Mouse (Mus musculus) forebrain, embryonic 11.5 days (tissue): ENCODE measurements around the gene Hspa4. TPM values are rescaled to one million over a fixed set of nuclear protein-coding genes. Genes with fewer than 3 reads are reported as not detected.
"Not testable (repeated sequence)": the region's sequence is repeated elsewhere in the genome, so short reads cannot be mapped to it uniquely, and the experiment has no call there.

ENCODE experiments used
- ATAC-seq: fragments of 200-750 bp; cut with Nextera tagmentation; replicated peaks from 2 replicates; pipeline ENCODE4 v1.8.0; 2017; ENCODE audit warnings: moderate TSS enrichment; ENCODE audit not compliant: low FRiP score
- DNase-seq: peaks from one replicate; pipeline ENCODE4 v3.0.0-alpha.2; 2017; ENCODE audit warnings: low spot score
- H3K27ac ChIP-seq: fragments of 300-500 bp; sonication (generic); 2 replicates; pipeline ENCODE4 v1.5.1; 2014; ENCODE audit warnings: low read depth, low read length
- H3K27me3 ChIP-seq: fragments of 300-500 bp; sonication (generic); 2 replicates; pipeline ENCODE4 v1.6.1; 2014; ENCODE audit warnings: mild to moderate bottlenecking, low read length, mixed read lengths; ENCODE audit not compliant: control insufficient read depth, insufficient read depth
- H3K36me3 ChIP-seq: fragments of 300-500 bp; sonication (generic); 2 replicates; pipeline ENCODE4 v1.6.1; 2014; ENCODE audit warnings: mild to moderate bottlenecking, low read length, moderate library complexity, mixed read lengths; ENCODE audit not compliant: control insufficient read depth, insufficient read depth
- H3K4me1 ChIP-seq: fragments of 300-500 bp; sonication (generic); replicated peaks from 2 replicates; pipeline ENCODE4 v1.6.1; 2014; ENCODE audit warnings: low read length, mixed read lengths; ENCODE audit not compliant: control insufficient read depth, insufficient read depth
- H3K4me2 ChIP-seq: fragments of 300-500 bp; sonication (generic); 2 replicates; pipeline ENCODE4 v1.6.1; 2014; ENCODE audit warnings: low read depth, mild to moderate bottlenecking, low read length, moderate library complexity, mixed read lengths; ENCODE audit not compliant: severe bottlenecking
- H3K4me3 ChIP-seq: fragments of 300-500 bp; sonication (generic); 2 replicates; pipeline ENCODE4 v1.5.1; 2014; ENCODE audit warnings: low read depth, low read length
- H3K9ac ChIP-seq: fragments of 300-500 bp; sonication (generic); 2 replicates; pipeline ENCODE4 v1.6.1; 2014; ENCODE audit warnings: low read length
- H3K9me3 ChIP-seq: fragments of 300-500 bp; sonication (generic); 2 replicates; pipeline ENCODE4 v1.6.1; 2016; ENCODE audit warnings: low read length, mixed read lengths; ENCODE audit not compliant: control insufficient read depth
- WGBS: fragments of 180-500 bp; shearing (Covaris S2); extraction: QIAGEN DNeasy Blood & Tissue Kit; methylation state at CpG from one replicate; pipeline ENCODE4 v1.1.7; 2014; 5-methylcytosine and 5-hydroxymethylcytosine counted together
- polyA plus RNA-seq: library from polyadenylated mRNA; unstranded; fragments of >200 nt; fragmentation: Nextera tagmentation; extraction: Ambion mirVana; gene quantifications from 2 replicates; pipeline ENCODE4 v1.2.1, GENCODE M21; 2014

The Hspa4 gene
- polyA plus RNA-seq, result 111 and 129 TPM in 2 replicates

DNA sequence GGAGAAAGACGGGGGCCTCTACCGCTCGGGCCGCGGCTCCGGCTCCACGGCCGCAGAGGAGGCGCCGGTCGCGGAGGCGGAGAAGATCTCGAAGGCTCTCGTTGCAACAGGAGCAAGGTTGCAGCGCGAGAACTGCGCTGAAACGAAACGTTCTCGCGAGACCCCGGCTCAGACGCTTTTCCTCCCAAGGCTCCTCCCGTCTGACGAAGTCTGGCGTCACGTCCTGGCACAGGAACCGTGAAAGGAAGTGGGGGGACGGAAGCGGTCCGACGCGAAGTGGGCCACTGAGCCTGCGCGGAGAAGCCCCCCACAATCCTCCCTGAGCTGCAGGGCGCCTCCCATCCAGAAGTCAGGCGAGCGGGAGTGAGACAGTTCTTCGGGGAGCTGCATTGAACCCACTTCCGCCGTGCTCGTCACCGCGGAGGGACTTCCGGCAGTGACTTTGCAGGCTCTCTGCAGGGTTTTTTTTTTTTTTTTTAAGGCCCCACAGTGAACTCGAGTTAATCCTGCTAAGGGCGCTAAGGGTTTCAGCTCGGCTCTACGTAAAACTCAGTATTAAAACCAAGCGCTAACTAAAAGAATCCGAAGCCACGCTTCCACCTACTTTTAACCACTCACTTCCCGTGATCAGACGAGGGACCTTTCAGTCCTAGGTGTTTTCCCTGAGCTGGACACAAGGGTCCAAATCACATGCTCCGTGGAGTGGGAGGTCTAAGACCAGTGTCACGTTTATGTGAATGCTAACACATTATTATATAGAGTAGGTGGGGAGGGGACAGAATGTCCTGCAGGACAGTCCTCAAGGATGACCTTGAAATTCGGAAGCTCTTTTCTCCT is at the start of gene Hspa4:
Gene Hspa4, minus strand, starts transcription at position 128 of the 837 bp plus-strand sequence.
- peak within 1 kb of the TSS; percentile 100 for H3K4me3 ChIP-seq
- peak within 1 kb of the TSS; percentile 96 for H3K9ac ChIP-seq
- peak; percentile 99 for DNase-seq
- H3K4me1 ChIP-seq, result peaks cover 8% of the 10 kb centered on the region
- H3K27ac ChIP-seq, result peak within 1 kb of the TSS; percentile 97
- WGBS, result under 1% methylated on average over 58 of the region's 58 CpGs
- H3K9me3 ChIP-seq, result no peaks in the 10 kb centered on the region
- no peaks in the 10 kb centered on the region for H3K27me3 ChIP-seq
- H3K4me2 ChIP-seq, result peak within 1 kb of the TSS; percentile 76
- ATAC-seq, result peak; percentile 97
- H3K36me3 ChIP-seq, result no peaks in the 10 kb centered on the region

DNA sequence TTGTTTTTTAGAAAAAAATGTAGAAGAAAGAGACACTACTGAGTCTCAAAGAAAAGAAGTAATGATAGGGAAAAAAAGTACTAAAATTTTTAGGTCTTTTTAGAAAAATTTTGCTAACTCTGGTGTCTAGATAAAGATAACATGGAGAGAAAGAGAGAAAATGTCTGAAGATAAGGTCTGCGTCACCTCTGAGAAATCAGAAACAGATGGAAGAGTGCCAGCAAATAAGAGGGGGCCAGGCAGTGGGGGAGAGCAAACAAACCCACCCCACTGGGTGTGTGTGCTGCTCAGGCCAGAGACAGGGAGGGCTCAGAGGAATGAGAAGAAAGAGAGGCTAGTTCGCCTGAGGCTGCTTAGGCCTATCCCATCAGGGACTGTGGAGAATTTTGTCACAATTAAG is 45.5 kb upstream of the Hspa4 start:
- H3K4me3 ChIP-seq, result no peak overlapping the region
- H3K4me1 ChIP-seq, result no peaks in the 10 kb centered on the region
- WGBS, result 43% methylated on average over 2 of the region's 2 CpGs
- no peaks in the 10 kb centered on the region for H3K27me3 ChIP-seq
- H3K36me3 ChIP-seq, result no peaks in the 10 kb centered on the region
- no peak overlapping the region for H3K9ac ChIP-seq
- no peak for DNase-seq
- ATAC-seq, result no peak
- H3K4me2 ChIP-seq, result no peak overlapping the region
- H3K27ac ChIP-seq, result no peak overlapping the region
- H3K9me3 ChIP-seq, result no peaks in the 10 kb centered on the region

DNA sequence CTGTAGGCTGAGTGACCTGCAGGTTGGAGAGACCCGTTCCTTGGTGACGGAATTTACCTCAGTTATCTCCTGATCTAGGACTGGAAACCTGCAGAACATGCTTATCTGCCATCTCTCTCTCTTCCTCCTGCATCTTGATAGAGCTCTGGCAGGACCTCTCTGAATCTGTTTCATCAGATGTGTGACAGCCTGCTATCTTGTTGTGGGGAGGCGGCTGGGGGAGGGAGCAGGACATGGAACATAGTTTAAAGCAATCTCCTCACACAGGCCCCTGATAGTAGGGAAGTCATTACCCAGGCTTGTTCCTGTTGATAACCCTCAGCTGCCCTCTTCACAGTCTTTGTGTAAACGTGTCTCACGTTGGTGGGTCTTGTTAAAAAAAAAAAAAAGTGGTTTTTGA is 45.1 kb upstream of the Hspa4 start:
- no peak for DNase-seq
- H3K4me1 ChIP-seq, result no peaks in the 10 kb centered on the region
- H3K4me2 ChIP-seq, result no peak overlapping the region
- no peak overlapping the region for H3K9ac ChIP-seq
- H3K36me3 ChIP-seq, result no peaks in the 10 kb centered on the region
- no peak overlapping the region for H3K27ac ChIP-seq
- H3K27me3 ChIP-seq, result no peaks in the 10 kb centered on the region
- H3K9me3 ChIP-seq, result no peaks in the 10 kb centered on the region
- no peak overlapping the region for H3K4me3 ChIP-seq
- 45% methylated on average over 5 of the region's 5 CpGs for WGBS
- no peak for ATAC-seq

DNA sequence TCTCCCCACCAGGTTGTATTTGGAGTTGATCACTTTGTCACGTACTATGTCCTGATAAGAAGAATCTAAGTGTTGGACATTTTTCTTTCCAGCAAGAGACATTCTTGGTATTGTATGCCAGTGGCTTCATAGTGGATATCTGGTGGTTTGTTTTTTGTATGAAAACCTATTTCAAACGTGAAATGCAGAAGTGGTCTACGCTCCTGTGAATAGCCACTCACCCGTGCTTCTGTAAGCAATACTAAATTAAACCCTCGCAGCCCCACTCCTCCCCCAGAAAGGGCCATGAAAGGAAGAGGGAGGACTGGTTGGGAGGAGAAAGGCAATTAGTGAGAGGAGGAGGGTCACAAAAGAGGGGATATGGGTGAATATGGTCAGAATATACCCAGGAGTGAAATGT is 42.5 kb upstream of the Hspa4 start:
- DNase-seq (no peak), ATAC-seq (no peak)

DNA sequence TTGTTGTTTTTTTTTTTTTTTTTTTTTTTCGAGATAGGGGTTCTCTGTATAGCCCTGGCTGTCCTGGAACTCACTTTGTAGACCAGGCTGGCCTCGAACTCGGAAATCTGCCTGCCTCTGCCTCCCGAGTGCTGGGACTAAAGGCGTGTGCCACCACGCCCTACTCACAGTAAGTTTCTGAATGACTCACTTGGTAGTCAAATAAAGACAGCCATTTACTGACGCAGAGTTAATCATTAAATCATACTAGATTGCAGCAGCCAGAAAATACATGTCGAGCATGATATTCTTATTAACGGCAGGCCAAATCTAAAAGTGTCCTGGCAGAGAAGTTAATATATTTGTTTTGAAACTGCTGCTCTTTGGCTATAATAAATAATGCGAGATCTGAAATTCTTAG is 40.8 kb upstream of the Hspa4 start:
- 92% methylated on average over 10 of the region's 10 CpGs for WGBS
- not testable (repeated sequence) for ATAC-seq, H3K27ac ChIP-seq, H3K9ac ChIP-seq, H3K36me3 ChIP-seq, H3K27me3 ChIP-seq, DNase-seq, H3K4me1 ChIP-seq, H3K4me3 ChIP-seq, H3K9me3 ChIP-seq, H3K4me2 ChIP-seq

More for the DNA sequence above, 42.5 kb upstream of the Hspa4 start:
- H3K9me3 ChIP-seq, result no peaks in the 10 kb centered on the region
- H3K36me3 ChIP-seq, result no peaks in the 10 kb centered on the region
- H3K4me3 ChIP-seq, result no peak overlapping the region
- no peak overlapping the region for H3K27ac ChIP-seq
- no peaks in the 10 kb centered on the region for H3K27me3 ChIP-seq
- WGBS, result 62% methylated on average over 5 of the region's 5 CpGs
- no peak overlapping the region for H3K4me2 ChIP-seq
- no peak overlapping the region for H3K9ac ChIP-seq
- H3K4me1 ChIP-seq, result no peaks in the 10 kb centered on the region

DNA sequence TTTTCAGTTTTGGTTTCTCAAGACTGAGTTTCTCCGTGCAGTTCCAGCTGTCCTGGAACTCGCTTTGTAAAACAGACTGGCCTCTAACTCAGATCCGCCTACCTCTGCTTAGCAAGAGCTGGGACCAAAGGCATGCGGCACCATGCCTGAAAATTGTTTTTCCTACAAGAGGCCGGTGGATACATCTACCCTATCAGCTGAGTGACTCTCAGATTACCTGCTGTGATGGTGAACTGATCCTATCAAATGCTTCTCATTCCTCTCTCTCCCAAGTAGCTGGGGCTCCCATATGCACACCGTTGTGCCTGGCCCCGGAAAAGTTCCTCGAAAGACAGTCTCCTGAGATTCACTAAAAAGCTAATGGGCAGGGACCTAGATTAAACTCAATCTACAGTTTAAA is 37.4 kb upstream of the Hspa4 start:
- no peak for ATAC-seq
- Histone ChIP-seq H3K36me3 (no peaks in the 10 kb centered on the region), H3K9me3 (no peaks in the 10 kb centered on the region), H3K4me1 (no peaks in the 10 kb centered on the region), H3K9ac (no peak overlapping the region), H3K27me3 (no peaks in the 10 kb centered on the region), H3K4me2 (no peak overlapping the region), H3K27ac (no peak overlapping the region), H3K4me3 (no peak overlapping the region)
- WGBS, result 66% methylated on average over 8 of the region's 8 CpGs
- DNase-seq, result no peak

GRCm38 (mm10) chr11:53336924-53337323 is 36.7 kb upstream of the Hspa4 start:
- no peaks in the 10 kb centered on the region for H3K27me3 ChIP-seq
- ATAC-seq, result no peak
- H3K27ac ChIP-seq, result no peak overlapping the region
- no peak overlapping the region for H3K9ac ChIP-seq
- H3K4me1 ChIP-seq, result no peaks in the 10 kb centered on the region
- DNase-seq, result no peak
- 82% methylated on average over 1 of the region's 1 CpGs for WGBS
- no peak overlapping the region for H3K4me2 ChIP-seq
- no peak overlapping the region for H3K4me3 ChIP-seq
- no peaks in the 10 kb centered on the region; the same call in 1 of the 2 replicates for H3K36me3 ChIP-seq
- no peaks in the 10 kb centered on the region for H3K9me3 ChIP-seq

DNA sequence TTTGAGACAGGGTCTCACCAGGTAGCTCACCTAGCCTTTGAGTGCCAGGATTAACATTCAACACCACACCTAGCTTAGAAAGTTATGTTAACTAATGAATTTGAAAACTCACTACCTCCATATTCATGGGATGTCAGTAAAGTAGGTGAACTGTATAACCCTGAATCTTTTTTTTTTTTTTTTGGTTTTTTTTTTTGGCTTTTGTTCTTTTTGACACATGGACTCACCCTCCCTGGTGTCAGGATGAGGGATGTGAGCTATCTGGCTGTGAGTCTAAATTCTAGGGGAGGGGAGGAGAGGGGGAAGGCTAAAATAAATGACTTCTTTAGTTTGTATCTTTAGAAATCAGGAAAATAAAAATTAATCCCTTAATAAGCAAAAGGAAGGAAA is 35.9 kb upstream of the Hspa4 start:
- DNase-seq (no peak), ATAC-seq (no peak)
- no peak overlapping the region for H3K4me2 ChIP-seq
- H3K4me3 ChIP-seq, result no peak overlapping the region
- H3K9ac ChIP-seq, result no peak overlapping the region
- H3K4me1 ChIP-seq, result no peaks in the 10 kb centered on the region
- H3K36me3 ChIP-seq, result peaks cover 2% of the 10 kb centered on the region; the same call in 1 of the 2 replicates
- H3K27me3 ChIP-seq, result no peaks in the 10 kb centered on the region
- H3K9me3 ChIP-seq, result no peaks in the 10 kb centered on the region
- no peak overlapping the region for H3K27ac ChIP-seq
